Mouse (Mus musculus) heart, embryonic 16.5 days (tissue): ENCODE data around the gene Slc9a8. TPM values are rescaled to one million over a fixed set of nuclear protein-coding genes. Genes with fewer than 3 reads are reported as not detected.

Experiments
- ATAC-seq: fragments of 200-750 bp; cut with Nextera tagmentation; replicated peaks from 2 replicates; pipeline ENCODE4 v1.8.0; 2017; ENCODE audit warnings: moderate number of reproducible peaks; ENCODE audit not compliant: insufficient read depth, low FRiP score; ENCODE audit errors: extremely low read depth
- H3K27ac ChIP-seq: fragments of 300-500 bp; sonication (generic); 2 replicates; pipeline ENCODE4 v1.5.1; 2014; ENCODE audit warnings: mild to moderate bottlenecking, low read length, control low read depth, moderate library complexity
- H3K27me3 ChIP-seq: fragments of 300-500 bp; sonication (generic); 2 replicates; pipeline ENCODE4 v1.6.1; 2014; ENCODE audit warnings: low read length, mixed read lengths; ENCODE audit not compliant: control insufficient read depth, insufficient read depth
- H3K36me3 ChIP-seq: fragments of 300-500 bp; sonication (generic); 2 replicates; pipeline ENCODE4 v1.6.1; 2014; ENCODE audit not compliant: control insufficient read depth, insufficient read depth
- H3K4me1 ChIP-seq: fragments of 300-500 bp; sonication (generic); 2 replicates; pipeline ENCODE4 v1.6.1; 2014; ENCODE audit warnings: low read length, mixed read lengths; ENCODE audit not compliant: control insufficient read depth, insufficient read depth
- H3K4me2 ChIP-seq: fragments of 300-500 bp; sonication (generic); 2 replicates; pipeline ENCODE4 v1.6.1; 2014; ENCODE audit warnings: low read depth, mild to moderate bottlenecking, control low read depth, low read length
- H3K4me3 ChIP-seq: fragments of 300-500 bp; sonication (generic); 2 replicates; pipeline ENCODE4 v1.5.1; 2014; ENCODE audit warnings: mild to moderate bottlenecking, control low read depth, low read length
- H3K9ac ChIP-seq: fragments of 300-500 bp; sonication (generic); 2 replicates; pipeline ENCODE4 v1.6.1; 2014; ENCODE audit warnings: low read length, control low read depth
- H3K9me3 ChIP-seq: fragments of 300-500 bp; sonication (generic); replicated peaks from 2 replicates; pipeline ENCODE4 v1.6.1; 2016; ENCODE audit warnings: low read length; ENCODE audit not compliant: control insufficient read depth
- WGBS: fragments of 180-500 bp; shearing (Covaris S2); extraction: QIAGEN DNeasy Blood & Tissue Kit; methylation state at CpG from one replicate; pipeline ENCODE4 v1.1.7; 2014; 5-methylcytosine and 5-hydroxymethylcytosine counted together
- polyA plus RNA-seq: library from polyadenylated mRNA; unstranded; fragments of >200 nt; fragmentation: Nextera tagmentation; extraction: Ambion mirVana; gene quantifications from 2 replicates; pipeline ENCODE4 v1.2.1, GENCODE M21; 2015

The Slc9a8 gene
- polyA plus RNA-seq, 1 experiment from 2014 or later, result 19.1 TPM

DNA sequence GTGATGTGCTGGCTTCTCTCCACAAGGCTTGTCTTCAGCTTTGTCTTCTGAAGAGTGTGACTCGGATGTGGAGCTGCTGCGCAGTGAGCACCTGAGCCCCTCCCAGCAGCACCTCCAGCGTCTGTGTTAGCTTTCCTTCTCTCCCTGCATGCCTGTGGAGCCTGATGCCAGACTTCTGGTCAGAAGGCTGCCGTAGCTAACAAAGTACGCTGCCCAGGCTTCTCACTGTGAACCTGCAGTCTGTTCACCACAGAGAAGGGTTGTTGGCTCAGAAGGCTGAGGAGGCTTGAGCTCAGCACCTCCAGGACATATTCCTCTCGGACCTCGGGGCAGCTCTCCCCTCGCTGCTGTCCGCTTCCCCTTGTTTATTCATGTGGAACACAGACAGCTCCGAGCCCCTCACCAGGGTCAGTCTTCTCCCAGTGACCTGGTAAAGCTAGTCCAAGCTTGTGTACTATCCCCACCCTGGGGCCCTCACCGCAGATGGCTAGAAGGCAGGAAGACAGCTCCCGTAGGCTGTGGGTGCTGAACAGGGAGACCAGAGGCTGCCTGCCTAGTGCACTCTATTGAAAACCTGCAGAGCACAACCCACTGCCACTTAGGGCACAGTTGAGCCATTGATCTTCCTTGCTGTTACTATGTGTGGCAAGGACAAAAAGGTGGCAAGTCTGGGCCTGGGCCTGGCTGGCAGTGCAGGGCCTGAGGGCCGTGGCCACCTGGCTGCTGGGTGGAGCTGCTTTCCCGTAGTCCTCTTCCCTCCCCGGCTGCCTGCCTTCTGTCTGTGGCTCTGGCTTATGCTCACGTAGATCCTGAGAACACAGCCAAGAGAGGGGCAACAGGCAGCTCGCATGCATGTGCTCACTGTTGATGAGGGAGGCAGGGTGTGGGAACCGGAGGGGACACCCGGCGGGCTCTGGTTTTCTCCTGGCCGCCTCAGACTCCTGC, 28.1 kb downstream of the Slc9a8 start:
- H3K36me3 ChIP-seq, result peaks cover 29% of the 10 kb centered on the region
- H3K4me3 ChIP-seq, result no peak overlapping the region
- H3K9me3 ChIP-seq, result no peaks in the 10 kb centered on the region
- no peaks in the 10 kb centered on the region for H3K27me3 ChIP-seq
- 0 out of 2 replicates have a peak, but pooled peaks cover 3% of the 10 kb centered on the region for H3K4me1 ChIP-seq
- no peak for ATAC-seq
- WGBS, result 89% methylated on average over 21 of the region's 21 CpGs
- H3K9ac ChIP-seq, result no peak overlapping the region
- H3K27ac ChIP-seq, result no peak overlapping the region
- H3K4me2 ChIP-seq, result no peak overlapping the region

DNA sequence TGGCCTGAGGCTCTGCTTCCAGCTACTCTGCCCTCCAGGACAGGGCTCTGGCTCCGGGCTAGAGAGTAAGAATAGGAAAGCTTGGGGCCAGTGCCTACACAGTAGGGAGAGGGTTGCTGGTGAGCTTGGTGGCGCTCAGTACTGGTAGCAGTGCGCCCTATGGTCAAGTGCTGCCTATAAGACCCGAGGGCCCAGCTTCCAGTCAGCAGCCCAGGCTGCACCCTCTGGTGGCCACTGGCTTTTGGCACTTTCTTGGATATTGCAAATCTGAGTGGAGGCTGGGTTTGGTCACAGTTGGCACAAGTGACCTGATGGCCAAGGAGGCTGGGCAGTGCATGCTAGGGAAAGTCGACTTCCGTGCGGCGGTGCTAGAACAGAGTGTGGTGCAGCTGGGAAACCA, 29.1 kb downstream of the Slc9a8 start:
- no peak for ATAC-seq
- Histone ChIP-seq H3K4me1 (0 out of 2 replicates have a peak, but pooled peaks cover 3% of the 10 kb centered on the region), H3K4me2 (no peak overlapping the region), H3K9ac (no peak overlapping the region), H3K27ac (no peak overlapping the region), H3K27me3 (no peaks in the 10 kb centered on the region), H3K9me3 (no peaks in the 10 kb centered on the region), H3K36me3 (peaks cover 35% of the 10 kb centered on the region), H3K4me3 (no peak overlapping the region)
- 89% methylated on average over 8 of the region's 8 CpGs for WGBS

GRCm38 (mm10) chr2:167453814-167454213, 32.3 kb downstream of the Slc9a8 start:
- no peaks in the 10 kb centered on the region for H3K4me1 ChIP-seq
- no peaks in the 10 kb centered on the region for H3K9me3 ChIP-seq
- no peak overlapping the region for H3K9ac ChIP-seq
- H3K27me3 ChIP-seq, result no peaks in the 10 kb centered on the region
- no peak overlapping the region for H3K4me3 ChIP-seq
- H3K27ac ChIP-seq, result no peak overlapping the region
- no peak overlapping the region for H3K4me2 ChIP-seq
- WGBS, result 54% methylated on average over 3 of the region's 3 CpGs
- ATAC-seq, result no peak
- H3K36me3 ChIP-seq, result peaks cover 35% of the 10 kb centered on the region

DNA sequence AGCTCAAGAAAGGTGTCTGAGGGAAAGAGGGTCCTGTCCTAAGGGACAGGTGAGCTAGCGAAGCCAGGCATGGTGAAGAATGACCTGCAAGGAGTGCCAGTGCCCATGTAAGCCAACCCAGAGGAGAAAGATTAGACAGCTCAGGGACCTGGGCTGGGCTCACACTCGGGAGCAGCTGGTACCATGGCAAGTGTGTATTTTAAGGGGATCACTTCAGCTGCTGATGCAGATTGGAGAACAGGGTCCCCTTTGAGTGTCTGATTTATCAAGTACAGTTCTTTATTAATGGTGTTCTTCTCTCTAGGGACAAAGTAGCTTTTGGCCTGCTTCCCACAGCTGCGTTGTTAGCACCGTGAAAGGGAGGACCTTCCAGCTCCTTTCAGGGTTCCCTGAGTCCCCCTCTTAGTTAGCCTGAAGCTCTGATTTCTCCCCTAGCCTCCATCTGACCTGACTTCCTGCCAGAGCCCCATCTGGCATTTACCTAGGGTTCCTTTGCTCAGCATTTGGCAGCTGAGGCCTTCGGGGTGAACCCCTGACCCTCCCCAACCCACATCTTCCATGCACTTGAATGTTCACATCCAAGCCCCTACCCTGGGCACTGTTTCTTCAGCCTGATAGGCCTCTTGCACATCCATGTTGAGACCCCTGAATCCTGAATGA, 35.0 kb downstream of the Slc9a8 start:
- ATAC-seq, result no peak

GRCm38 (mm10) chr2:167457213-167457612, 35.7 kb downstream of the Slc9a8 start:
- ATAC-seq, result no peak
- no peaks in the 10 kb centered on the region for H3K27me3 ChIP-seq
- no peak overlapping the region for H3K4me3 ChIP-seq
- WGBS, result 89% methylated on average over 9 of the region's 9 CpGs
- H3K4me2 ChIP-seq, result no peak overlapping the region
- no peaks in the 10 kb centered on the region for H3K9me3 ChIP-seq
- peaks cover 43% of the 10 kb centered on the region for H3K36me3 ChIP-seq
- H3K27ac ChIP-seq, result no peak overlapping the region
- no peak overlapping the region for H3K9ac ChIP-seq
- H3K4me1 ChIP-seq, result no peaks in the 10 kb centered on the region

More for the DNA sequence above, 35.0 kb downstream of the Slc9a8 start:
- WGBS, result 82% methylated on average over 5 of the region's 5 CpGs
- no peaks in the 10 kb centered on the region for H3K27me3 ChIP-seq
- H3K9me3 ChIP-seq, result no peaks in the 10 kb centered on the region
- H3K4me3 ChIP-seq, result no peak overlapping the region
- H3K27ac ChIP-seq, result no peak overlapping the region
- no peaks in the 10 kb centered on the region for H3K4me1 ChIP-seq
- H3K9ac ChIP-seq, result no peak overlapping the region
- no peak overlapping the region for H3K4me2 ChIP-seq
- peaks cover 41% of the 10 kb centered on the region for H3K36me3 ChIP-seq

GRCm38 (mm10) chr2:167458548-167458947, 37.0 kb downstream of the Slc9a8 start:
- H3K27me3 ChIP-seq, result no peaks in the 10 kb centered on the region
- peaks cover 3% of the 10 kb centered on the region; the same call in 1 of the 2 replicates for H3K4me1 ChIP-seq
- no peak overlapping the region for H3K27ac ChIP-seq
- 80% methylated on average over 3 of the region's 3 CpGs for WGBS
- no peak for ATAC-seq
- H3K36me3 ChIP-seq, result peaks cover 40% of the 10 kb centered on the region
- H3K4me3 ChIP-seq, result no peak overlapping the region
- no peak overlapping the region for H3K9ac ChIP-seq
- no peak overlapping the region for H3K4me2 ChIP-seq
- no peaks in the 10 kb centered on the region for H3K9me3 ChIP-seq

DNA sequence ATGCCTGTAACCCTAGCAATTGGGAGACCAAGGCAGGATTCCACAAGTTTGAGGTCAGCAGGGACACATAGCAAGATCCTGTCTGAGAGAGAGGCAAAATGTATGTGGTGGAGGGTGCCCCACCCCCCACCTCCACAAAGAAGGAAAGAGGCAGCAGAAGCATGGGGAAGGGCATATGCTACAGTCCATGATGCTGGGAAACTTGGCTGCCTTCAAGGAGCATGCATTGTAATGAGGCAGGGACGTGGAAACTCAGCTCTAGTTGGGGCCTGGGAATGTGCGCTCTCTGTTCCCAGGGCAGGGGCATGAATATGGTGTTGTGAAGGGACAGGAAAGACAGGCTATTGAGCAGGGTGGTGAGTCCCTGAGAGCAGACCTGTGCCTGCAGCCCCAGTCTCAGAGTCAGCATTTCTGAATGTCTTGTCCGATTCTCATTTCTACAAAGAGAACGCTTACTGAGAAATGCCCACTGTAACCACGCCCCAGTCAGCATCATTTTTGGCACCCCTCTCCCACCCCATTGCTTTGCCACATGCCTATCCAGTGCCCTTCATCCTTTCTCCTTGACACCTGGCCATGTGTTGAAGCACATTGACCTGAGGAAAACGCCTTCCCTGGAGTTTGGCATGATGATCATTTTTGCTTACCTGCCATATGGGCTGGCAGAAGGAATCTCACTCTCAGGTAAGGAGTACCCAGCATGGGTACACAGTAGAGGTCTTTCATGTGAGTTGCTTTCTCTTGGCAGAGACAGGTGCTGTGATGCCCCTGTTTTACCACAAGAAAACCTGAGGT, 37.8 kb downstream of the Slc9a8 start:
- Histone ChIP-seq H3K27me3 (no peaks in the 10 kb centered on the region), H3K27ac (no peak overlapping the region), H3K9ac (no peak overlapping the region), H3K36me3 (peaks cover 34% of the 10 kb centered on the region), H3K4me1 (peaks cover 3% of the 10 kb centered on the region; the same call in 1 of the 2 replicates), H3K9me3 (no peaks in the 10 kb centered on the region), H3K4me3 (no peak overlapping the region), H3K4me2 (no peak overlapping the region)
- WGBS, result 94% methylated on average over 6 of the region's 6 CpGs
- no peak for ATAC-seq

GRCm38 (mm10) chr2:167462954-167463353, 41.4 kb downstream of the Slc9a8 start:
- no peaks in the 10 kb centered on the region for H3K9me3 ChIP-seq
- H3K27me3 ChIP-seq, result no peaks in the 10 kb centered on the region
- 48% methylated on average over 6 of the region's 6 CpGs for WGBS
- peak; percentile 73 for ATAC-seq
- peaks cover 3% of the 10 kb centered on the region; the same call in 1 of the 2 replicates for H3K4me1 ChIP-seq
- no peak overlapping the region for H3K9ac ChIP-seq
- no peak overlapping the region for H3K4me3 ChIP-seq
- H3K4me2 ChIP-seq, result no peak overlapping the region
- peaks cover 29% of the 10 kb centered on the region for H3K36me3 ChIP-seq
- no peak overlapping the region for H3K27ac ChIP-seq
